Mouse (Mus musculus) ES-Bruce4 (cell line): ENCODE measurements around the gene Sec1.

ENCODE experiments used
- CTCF ChIP-seq: IDR thresholded peaks from one replicate; pipeline ENCODE4 v1.8.1; 2011; ENCODE audit warnings: low read depth, low read length
- EP300 ChIP-seq: IDR thresholded peaks from 2 replicates; pipeline ENCODE4 v1.6.1; 2011; ENCODE audit warnings: low read depth, low read length; ENCODE audit not compliant: insufficient read depth
- POLR2A ChIP-seq: IDR thresholded peaks from one replicate; pipeline ENCODE4 v1.8.1; 2011; ENCODE audit warnings: low read length; ENCODE audit not compliant: insufficient read depth

DNA sequence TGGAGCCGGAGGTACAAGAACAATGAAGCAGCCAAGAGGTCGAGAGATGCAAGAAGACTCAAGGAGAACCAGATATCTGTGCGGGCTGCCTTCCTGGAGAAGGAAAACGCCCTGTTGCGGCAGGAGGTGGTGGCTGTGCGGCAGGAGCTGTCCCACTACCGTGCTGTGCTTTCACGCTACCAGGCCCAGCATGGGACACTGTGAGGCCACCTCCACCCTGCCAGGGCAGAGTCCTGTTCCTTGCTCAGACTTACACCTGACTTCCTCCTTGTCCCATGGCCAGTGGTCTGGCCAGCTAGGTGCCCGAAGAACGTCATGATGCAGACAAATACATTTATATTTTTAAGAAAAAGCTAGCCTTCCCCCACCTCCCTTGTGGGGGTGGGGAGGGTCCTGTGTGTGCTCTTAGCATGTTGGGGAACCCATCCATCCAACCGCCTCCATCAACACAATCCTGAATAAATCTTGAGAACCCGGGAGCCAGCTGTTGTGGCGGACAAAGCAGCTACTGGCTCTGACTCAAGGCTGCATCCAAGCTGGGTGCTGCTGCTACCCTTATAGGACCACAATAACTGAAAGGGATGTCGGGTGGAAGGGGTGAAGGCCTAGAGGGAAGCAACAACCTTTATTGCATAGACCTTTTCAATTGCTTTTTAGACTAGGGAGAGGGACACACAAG lies 15.6 kb upstream of the Sec1 start:
- TF ChIP-seq CTCF (no peak), POLR2A (no peak), EP300 (no peak)
